ENCODE assay signal across 8 mouse cellular contexts in the genomic region with DNA sequence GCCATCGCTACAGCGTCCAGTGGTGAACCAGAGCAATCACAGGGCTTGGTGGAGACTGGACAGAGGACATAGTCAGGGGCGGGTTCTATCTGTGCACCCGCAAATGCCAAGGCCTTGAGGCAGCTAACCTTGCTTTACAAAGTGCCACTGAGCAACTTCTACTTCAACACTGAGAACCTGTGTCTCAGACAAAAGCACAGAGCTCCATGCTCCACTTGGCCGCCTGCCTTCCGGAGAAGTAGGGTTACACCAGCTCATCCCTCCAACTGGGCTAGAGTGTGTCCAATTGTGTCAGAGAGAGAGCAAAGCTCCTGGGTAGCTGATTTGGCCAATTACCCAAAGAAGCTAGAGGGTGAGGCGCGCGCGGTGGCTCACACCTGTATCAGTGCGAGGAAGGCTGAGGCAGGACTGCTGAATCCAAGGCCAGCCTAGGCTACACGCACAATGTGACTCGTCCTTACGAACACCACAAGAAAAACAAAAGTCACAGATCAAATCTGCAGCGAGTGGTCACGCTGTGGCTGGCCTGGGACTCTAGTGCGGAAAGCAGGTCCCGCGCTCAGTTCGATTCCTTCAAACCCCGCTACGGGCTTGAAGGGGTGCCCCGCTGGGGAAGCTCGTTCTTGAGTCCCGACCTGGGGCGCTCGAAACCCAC. TPM values are rescaled to one million over a fixed set of nuclear protein-coding genes. Genes with fewer than 3 reads are reported as not detected.
DNase-seq lines count a peak whose midpoint lies in the region; ATAC-seq and TF ChIP-seq lines count a peak whose summit lies in the region.

No protein-coding gene starts in this region.

- H3K4me3 ChIP-seq in lung, adult 2 months (replicated peaks; ENCODE audit: extremely low read depth, low read depth, low read length) = peak overlapping the region; percentile 60
- peak overlapping the region; percentile 67 for H3K4me3 ChIP-seq in forebrain, embryonic 11.5 days (ENCODE audit: low read depth, low read length)
- H3K4me3 ChIP-seq in limb, embryonic 15.5 days = peak overlapping the region; percentile 72
- peak overlapping the region; percentile 80 for H3K4me3 ChIP-seq in neural tube, embryonic 14.5 days (ENCODE audit: low read depth, low read length)

- no peaks in the 10 kb centered on the region for H3K27me3 ChIP-seq in forebrain, embryonic 11.5 days (ENCODE audit: control insufficient read depth, insufficient read depth, low read length)
- H3K27me3 ChIP-seq in limb, embryonic 15.5 days = no peaks in the 10 kb centered on the region
- H3K27me3 ChIP-seq in neural tube, embryonic 14.5 days (ENCODE audit: control insufficient read depth, insufficient read depth, low read length) = no peaks in the 10 kb centered on the region

- H3K36me3 ChIP-seq in forebrain, embryonic 11.5 days (ENCODE audit: control insufficient read depth, insufficient read depth, low read length) = no peaks in the 10 kb centered on the region; the same call in 1 of the 2 replicates
- H3K36me3 ChIP-seq in limb, embryonic 15.5 days = peaks cover 10% of the 10 kb centered on the region
- no peaks in the 10 kb centered on the region for H3K36me3 ChIP-seq in neural tube, embryonic 14.5 days (ENCODE audit: control insufficient read depth, insufficient read depth, low read length)

- TF ChIP-seq POLR2A in lung, adult 2 months (IDR thresholded peaks at IDR 0.05; ENCODE audit: borderline replicate concordance, extremely low read depth, low read depth, low read length) = no peak

- 3% methylated on average over 27 of the region's 27 CpGs for WGBS in lung, adult 2 months
- 5% methylated on average over 27 of the region's 27 CpGs for WGBS in forebrain, embryonic 11.5 days
- 4% methylated on average over 27 of the region's 27 CpGs for WGBS in limb, embryonic 15.5 days
- WGBS in neural tube, embryonic 14.5 days = 3% methylated on average over 27 of the region's 27 CpGs

- DNase-seq in lung, adult 2 months = no peak
- DNase-seq in lung, postnatal 14 days = no peak
- DNase-seq in adrenal gland, adult 2 months = peak; percentile 79
- no peak for DNase-seq in forebrain, embryonic 11.5 days (ENCODE audit: low spot score)
- no peak for DNase-seq in spleen, postnatal 4 days (ENCODE audit: low spot score in 2 of 2)
- DNase-seq in spleen, postnatal 14 days (ENCODE audit: low spot score in 2 of 2) = no peak

- H3K9me3 ChIP-seq in forebrain, embryonic 11.5 days (ENCODE audit: control insufficient read depth, low read length) = no peaks in the 10 kb centered on the region
- no peaks in the 10 kb centered on the region for H3K9me3 ChIP-seq in limb, embryonic 15.5 days
- H3K9me3 ChIP-seq in neural tube, embryonic 14.5 days (ENCODE audit: control insufficient read depth, low read length) = no peaks in the 10 kb centered on the region

- peak overlapping the region; percentile 50 for H3K9ac ChIP-seq in forebrain, embryonic 11.5 days (ENCODE audit: low read length)
- H3K9ac ChIP-seq in limb, embryonic 15.5 days = peak overlapping the region; percentile 50
- peak overlapping the region; percentile 46 for H3K9ac ChIP-seq in neural tube, embryonic 14.5 days (replicated peaks; ENCODE audit: low read depth, low read length)

- H3K4me2 ChIP-seq in forebrain, embryonic 11.5 days (ENCODE audit: low read depth, low read length, severe bottlenecking) = peak overlapping the region; percentile 76
- peak overlapping the region; percentile 80 for H3K4me2 ChIP-seq in limb, embryonic 15.5 days
- H3K4me2 ChIP-seq in neural tube, embryonic 14.5 days (ENCODE audit: low read depth, low read length) = peak overlapping the region; percentile 75

- no peak for TF ChIP-seq CTCF in lung, adult 2 months (IDR thresholded peaks at IDR 0.05; ENCODE audit: insufficient read depth, low read length)

- peaks cover 16% of the 10 kb centered on the region for H3K4me1 ChIP-seq in lung, adult 2 months (ENCODE audit: control insufficient read depth, insufficient read depth, low read length)
- peaks cover 19% of the 10 kb centered on the region for H3K4me1 ChIP-seq in forebrain, embryonic 11.5 days (replicated peaks; ENCODE audit: control insufficient read depth, insufficient read depth, low read length)
- peaks cover 46% of the 10 kb centered on the region for H3K4me1 ChIP-seq in limb, embryonic 15.5 days
- H3K4me1 ChIP-seq in neural tube, embryonic 14.5 days (ENCODE audit: control insufficient read depth, insufficient read depth, low read length) = peaks cover 13% of the 10 kb centered on the region; the same call in 1 of the 2 replicates

- peak; percentile 6; the same call in 1 of the 2 replicates for ATAC-seq in forebrain, embryonic 11.5 days (replicated peaks; ENCODE audit: low FRiP score)
- ATAC-seq in limb, embryonic 15.5 days (ENCODE audit: insufficient number of reproducible peaks, low FRiP score, low TSS enrichment, low read depth) = no peak
- ATAC-seq in neural tube, embryonic 14.5 days (ENCODE audit: low read depth) = peak; percentile 3; the same call in 1 of the 2 replicates

- no peak overlapping the region for H3K27ac ChIP-seq in forebrain, embryonic 11.5 days (ENCODE audit: low read depth, low read length)
- H3K27ac ChIP-seq in limb, embryonic 15.5 days = no peak overlapping the region
- H3K27ac ChIP-seq in neural tube, embryonic 14.5 days (ENCODE audit: low read depth, low read length) = no peak overlapping the region

RNA-seq across cellular contexts. Expression of a gene that starts 0.4 kb away (rescaled TPM):
- 3.2 and 3.6 TPM in 2 replicates for polyA plus RNA-seq in lung, adult 2 months (2012; rRNA removed)
- 10 to 100 TPM in 1 of 2 experiments, 1 to 10 TPM in 1; 8.8 to 17.8 TPM for total RNA-seq in adrenal gland, adult 2 months (2021)
- polyA plus RNA-seq in adrenal gland, adult 2 months (2012; rRNA removed) = 19.7 and 22.5 TPM in 2 replicates
- polyA plus RNA-seq in forebrain, embryonic 11.5 days (2014; fragmentation: Nextera tagmentation; extraction: Ambion mirVana) = 19.6 and 20.1 TPM in 2 replicates
- 8.4 and 9.9 TPM in 2 replicates for polyA plus RNA-seq in limb, embryonic 15.5 days (2015; fragmentation: Nextera tagmentation; extraction: Ambion mirVana)
- 2.9 and 3.4 TPM in 2 replicates for polyA plus RNA-seq in neural tube, embryonic 14.5 days (2014; fragmentation: Nextera tagmentation; extraction: Ambion mirVana)

RNA-seq across cellular contexts. Expression of a gene that starts 0.7 kb away (rescaled TPM):
- 79.8 and 83.4 TPM in 2 replicates for polyA plus RNA-seq in lung, adult 2 months (2012; rRNA removed)
- 100 to 1,000 TPM in 1 of 2 experiments, 10 to 100 TPM in 1; 63.4 to 125 TPM for total RNA-seq in adrenal gland, adult 2 months (2021)
- polyA plus RNA-seq in adrenal gland, adult 2 months (2012; rRNA removed) = 124 and 125 TPM in 2 replicates
- polyA plus RNA-seq in forebrain, embryonic 11.5 days (2014; fragmentation: Nextera tagmentation; extraction: Ambion mirVana) = 66.5 and 68.4 TPM in 2 replicates
- 122 and 141 TPM in 2 replicates for polyA plus RNA-seq in limb, embryonic 15.5 days (2015; fragmentation: Nextera tagmentation; extraction: Ambion mirVana)
- polyA plus RNA-seq in neural tube, embryonic 14.5 days (2014; fragmentation: Nextera tagmentation; extraction: Ambion mirVana) = 30.5 and 39.6 TPM in 2 replicates

RNA-seq across cellular contexts. Expression of a gene that starts 54.6 kb away (rescaled TPM):
- 101 and 113 TPM in 2 replicates for polyA plus RNA-seq in lung, adult 2 months (2012; rRNA removed)
- total RNA-seq in adrenal gland, adult 2 months (2021) = 100 to 1,000 TPM in 1 of 2 experiments, 10 to 100 TPM in 1; 87.7 to 107 TPM
- 61.6 and 71.6 TPM in 2 replicates for polyA plus RNA-seq in adrenal gland, adult 2 months (2012; rRNA removed)
- polyA plus RNA-seq in forebrain, embryonic 11.5 days (2014; fragmentation: Nextera tagmentation; extraction: Ambion mirVana) = 226 and 247 TPM in 2 replicates
- polyA plus RNA-seq in limb, embryonic 15.5 days (2015; fragmentation: Nextera tagmentation; extraction: Ambion mirVana) = 107 and 121 TPM in 2 replicates
- polyA plus RNA-seq in neural tube, embryonic 14.5 days (2014; fragmentation: Nextera tagmentation; extraction: Ambion mirVana) = 598 and 669 TPM in 2 replicates
